Mouse (Mus musculus) spleen, postnatal 14 days (tissue): Measurements from ENCODE around the gene Dohh.

Experiments used
- DNase-seq, 2 experiments: peaks; one replicate each; pipeline ENCODE4 v3.0.0; 2021 to 2022; ENCODE audit warnings: low spot score in 2 of 2

Dohh gene

GRCm38 (mm10) chr10:81356991-81357844 is 27.0 kb upstream of the Dohh start, which contains the start of gene Mfsd12:
TSS of gene Mfsd12 (plus strand) at chr10:81357491.
- DNase-seq, result peak; percentile 84 to 88

GRCm38 (mm10) chr10:81358209-81358608 is 26.0 kb upstream of the Dohh start:
- DNase-seq, result no peak

GRCm38 (mm10) chr10:81358841-81359240 is 25.4 kb upstream of the Dohh start:
- no peak for DNase-seq

GRCm38 (mm10) chr10:81360721-81361120 is 23.5 kb upstream of the Dohh start:
- no peak for DNase-seq

GRCm38 (mm10) chr10:81362336-81362949 is 21.8 kb upstream of the Dohh start:
- peak; percentile 63 to 66 for DNase-seq

GRCm38 (mm10) chr10:81363436-81364346 is 20.5 kb upstream of the Dohh start:
- no peak for DNase-seq

- no peak for DNase-seq
These were observed 19.6 kb upstream of the Dohh start for GRCm38 (mm10) chr10:81364666-81365065.

GRCm38 (mm10) chr10:81365073-81365472 is 19.2 kb upstream of the Dohh start:
- DNase-seq, result no peak

- DNase-seq, result no peak
These were observed 18.4 kb upstream of the Dohh start, which contains the start of gene 4930404N11Rik for GRCm38 (mm10) chr10:81365672-81366476. TSS of gene 4930404N11Rik (minus strand) at chr10:81365816.

- no peak for DNase-seq
These were observed 17.6 kb upstream of the Dohh start for GRCm38 (mm10) chr10:81366477-81367206.

- no peak for DNase-seq
These were observed 17.1 kb upstream of the Dohh start for GRCm38 (mm10) chr10:81367207-81367495.

- no peak for DNase-seq
These were observed 8.9 kb upstream of the Dohh start for GRCm38 (mm10) chr10:81375322-81375721.

- peak in 1 of 2 experiments; percentile 52 for DNase-seq
These were observed 7.5 kb upstream of the Dohh start for GRCm38 (mm10) chr10:81376561-81377361.

- no peak for DNase-seq
These were observed 6.9 kb upstream of the Dohh start for GRCm38 (mm10) chr10:81377362-81377664.

GRCm38 (mm10) chr10:81377793-81378552 is 6.3 kb upstream of the Dohh start, which contains the start of gene Fzr1:
TSS of gene Fzr1 (minus strand) at chr10:81378516.
- DNase-seq, result peak in 1 of 2 experiments; percentile 32

GRCm38 (mm10) chr10:81378553-81379182 is 5.6 kb upstream of the Dohh start:
- peak; percentile 100 for DNase-seq

- DNase-seq, result no peak
These were observed 5.1 kb upstream of the Dohh start for GRCm38 (mm10) chr10:81379183-81379553.

GRCm38 (mm10) chr10:81379809-81380378 is 4.3 kb upstream of the Dohh start:
- DNase-seq, result no peak
